Mouse (Mus musculus) kidney, embryonic 16.5 days (tissue): ENCODE results near the gene Kcnj10. TPM values are rescaled to one million over a fixed set of nuclear protein-coding genes. Genes with fewer than 3 reads are reported as not detected.
A peak's percentile ranks its signal among the peaks of the same experiment; 100 is the strongest.

Source experiments
- ATAC-seq: fragments of 200-750 bp; cut with Nextera tagmentation; 2 replicates; pipeline ENCODE4 v1.8.0; 2017; ENCODE audit warnings: moderate TSS enrichment; ENCODE audit not compliant: low FRiP score, low TSS enrichment
- H3K27ac ChIP-seq: fragments of 300-500 bp; sonication (generic); 2 replicates; pipeline ENCODE4 v1.5.1; 2014; ENCODE audit warnings: low read length
- H3K27me3 ChIP-seq: fragments of 300-500 bp; sonication (generic); 2 replicates; pipeline ENCODE4 v1.6.1; 2014; ENCODE audit warnings: low read length, control low read depth, mixed read lengths; ENCODE audit not compliant: insufficient read depth
- H3K36me3 ChIP-seq: fragments of 300-500 bp; sonication (generic); 2 replicates; pipeline ENCODE4 v1.6.1; 2014; ENCODE audit warnings: low read length, control low read depth, mixed read lengths; ENCODE audit not compliant: insufficient read depth
- H3K4me1 ChIP-seq: fragments of 300-500 bp; sonication (generic); 2 replicates; pipeline ENCODE4 v1.6.1; 2014; ENCODE audit warnings: low read length, control low read depth, mixed read lengths; ENCODE audit not compliant: insufficient read depth
- H3K4me2 ChIP-seq: fragments of 300-500 bp; sonication (generic); replicated peaks from 2 replicates; pipeline ENCODE4 v1.6.1; 2014; ENCODE audit warnings: low read depth, low read length
- H3K4me3 ChIP-seq: fragments of 300-500 bp; sonication (generic); 2 replicates; pipeline ENCODE4 v1.5.1; 2014; ENCODE audit warnings: mild to moderate bottlenecking, low read length
- H3K9ac ChIP-seq: fragments of 300-500 bp; sonication (generic); replicated peaks from 2 replicates; pipeline ENCODE4 v1.6.1; 2014; ENCODE audit warnings: low read length
- H3K9me3 ChIP-seq: fragments of 300-500 bp; sonication (generic); 2 replicates; pipeline ENCODE4 v1.6.1; 2016; ENCODE audit warnings: low read length, control low read depth
- WGBS: fragments of 180-500 bp; shearing (Covaris S2); extraction: QIAGEN DNeasy Blood & Tissue Kit; methylation state at CpG from one replicate; pipeline ENCODE4 v1.1.7; 2014; 5-methylcytosine and 5-hydroxymethylcytosine counted together
- polyA plus RNA-seq: library from polyadenylated mRNA; unstranded; fragments of >200 nt; fragmentation: Nextera tagmentation; extraction: Ambion mirVana; gene quantifications from 2 replicates; pipeline ENCODE4 v1.2.1, GENCODE M21; 2015

Gene Kcnj10
- polyA plus RNA-seq, 1 experiment from 2014 or later = 1.2 TPM

DNA sequence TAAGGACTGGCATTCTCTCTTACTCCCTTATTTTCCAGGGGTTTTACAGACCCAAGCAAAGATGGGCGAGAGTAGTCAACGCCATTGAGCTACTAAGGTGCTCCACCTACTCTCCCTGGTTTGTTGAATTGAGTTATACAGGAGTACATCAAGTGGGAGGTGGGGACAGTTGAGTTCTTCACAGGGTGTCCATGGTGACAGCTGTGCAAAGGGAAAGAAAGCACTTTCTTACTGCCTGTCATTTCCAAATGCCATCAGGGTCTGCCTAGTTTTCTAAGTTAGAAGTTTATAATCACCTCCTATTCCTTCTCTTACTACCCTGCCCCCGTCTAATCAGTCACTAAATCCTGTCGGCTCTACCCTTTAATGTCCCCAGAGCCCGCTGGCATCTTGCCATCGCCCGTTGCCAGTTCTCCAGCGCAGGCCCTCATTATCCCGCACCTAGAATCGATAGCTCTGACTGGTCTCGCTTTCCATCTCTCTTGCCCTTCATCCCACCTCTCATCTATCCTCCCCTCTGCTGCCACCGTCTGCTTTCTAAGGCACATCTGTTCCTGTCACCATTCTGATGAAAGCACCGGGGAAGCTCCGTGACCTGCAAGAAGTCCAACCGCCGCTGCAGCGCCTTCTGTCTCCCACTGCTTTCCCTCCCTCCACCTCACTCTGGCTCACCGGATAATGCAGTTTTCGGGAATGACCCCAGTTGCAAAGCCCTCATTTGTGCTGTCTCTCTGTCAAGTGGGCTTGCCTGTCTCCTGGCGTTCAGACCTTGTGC, 51.0 kb downstream of the Kcnj10 start:
- Histone ChIP-seq H3K27ac (no peak overlapping the region), H3K4me3 (no peak overlapping the region), H3K36me3 (no peaks in the 10 kb centered on the region), H3K9me3 (no peaks in the 10 kb centered on the region), H3K27me3 (0 out of 2 replicates have a peak, but pooled peaks cover 2% of the 10 kb centered on the region), H3K9ac (no peak overlapping the region), H3K4me1 (peaks cover 9% of the 10 kb centered on the region; the same call in 1 of the 2 replicates), H3K4me2 (peak overlapping the region; percentile 40)
- 17% methylated on average over 20 of the region's 20 CpGs for WGBS
- ATAC-seq = no peak

DNA sequence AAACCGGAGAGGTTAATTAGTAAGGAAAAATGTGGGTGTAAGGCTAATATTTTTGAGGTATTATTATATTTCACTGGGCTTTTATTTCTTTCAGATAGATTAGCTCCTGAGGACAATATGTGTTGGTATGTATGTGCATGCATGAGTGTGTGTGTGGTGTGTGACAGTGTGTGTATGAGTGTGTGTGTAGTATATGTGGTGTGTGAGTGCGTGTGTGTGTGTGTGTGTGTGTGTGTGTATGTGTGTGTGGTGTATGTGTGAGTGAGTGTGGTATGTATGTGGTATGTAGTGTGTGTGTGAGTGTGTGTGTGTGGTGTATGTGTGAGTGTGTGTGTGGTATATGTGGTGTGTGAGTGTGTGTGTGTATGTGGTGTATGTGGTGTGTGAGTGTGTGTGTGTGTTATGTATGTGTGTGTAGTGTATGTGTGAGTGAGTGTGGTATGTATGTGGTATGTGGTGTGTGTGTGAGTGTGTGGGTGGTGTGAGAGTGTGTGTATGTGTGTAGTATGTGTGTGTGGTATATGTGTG, 51.7 kb downstream of the Kcnj10 start:
- H3K4me2 ChIP-seq = no peak overlapping the region
- 83% methylated on average over 2 of the region's 2 CpGs for WGBS
- no peak overlapping the region for H3K4me3 ChIP-seq
- H3K36me3 ChIP-seq = no peaks in the 10 kb centered on the region
- H3K4me1 ChIP-seq = peaks cover 9% of the 10 kb centered on the region; the same call in 1 of the 2 replicates
- ATAC-seq = no peak
- no peaks in the 10 kb centered on the region for H3K9me3 ChIP-seq
- 0 out of 2 replicates have a peak, but pooled peaks cover 2% of the 10 kb centered on the region for H3K27me3 ChIP-seq
- no peak overlapping the region for H3K9ac ChIP-seq
- H3K27ac ChIP-seq = no peak overlapping the region

DNA sequence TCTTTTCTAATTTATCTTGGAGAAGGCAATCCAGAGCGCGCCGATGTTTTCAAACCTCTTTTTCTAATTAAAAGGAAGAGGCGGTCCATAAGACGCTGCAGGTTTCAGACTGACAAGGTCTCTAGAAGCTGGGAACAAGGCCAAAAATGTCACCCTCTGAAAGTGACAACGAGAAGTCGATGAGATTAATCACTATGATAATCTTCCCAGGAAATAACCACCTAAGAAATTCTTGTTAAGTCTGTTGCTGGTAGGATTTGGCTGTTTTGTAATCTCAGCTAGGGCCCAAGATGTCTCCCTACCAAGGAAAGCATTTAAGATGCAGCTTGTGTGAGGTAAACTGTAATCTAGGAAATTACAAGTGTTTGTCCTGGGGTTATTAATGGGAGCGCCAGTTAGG, 52.7 kb downstream of the Kcnj10 start:
- H3K27me3 ChIP-seq = 0 out of 2 replicates have a peak, but pooled peaks cover 2% of the 10 kb centered on the region
- no peak overlapping the region for H3K4me3 ChIP-seq
- 55% methylated on average over 8 of the region's 8 CpGs for whole genome bisulfite sequencing
- H3K36me3 ChIP-seq = no peaks in the 10 kb centered on the region
- peaks cover 9% of the 10 kb centered on the region; the same call in 1 of the 2 replicates for H3K4me1 ChIP-seq
- H3K9ac ChIP-seq = no peak overlapping the region
- H3K27ac ChIP-seq = no peak overlapping the region
- H3K4me2 ChIP-seq = no peak overlapping the region
- no peaks in the 10 kb centered on the region for H3K9me3 ChIP-seq
- ATAC-seq = no peak

DNA sequence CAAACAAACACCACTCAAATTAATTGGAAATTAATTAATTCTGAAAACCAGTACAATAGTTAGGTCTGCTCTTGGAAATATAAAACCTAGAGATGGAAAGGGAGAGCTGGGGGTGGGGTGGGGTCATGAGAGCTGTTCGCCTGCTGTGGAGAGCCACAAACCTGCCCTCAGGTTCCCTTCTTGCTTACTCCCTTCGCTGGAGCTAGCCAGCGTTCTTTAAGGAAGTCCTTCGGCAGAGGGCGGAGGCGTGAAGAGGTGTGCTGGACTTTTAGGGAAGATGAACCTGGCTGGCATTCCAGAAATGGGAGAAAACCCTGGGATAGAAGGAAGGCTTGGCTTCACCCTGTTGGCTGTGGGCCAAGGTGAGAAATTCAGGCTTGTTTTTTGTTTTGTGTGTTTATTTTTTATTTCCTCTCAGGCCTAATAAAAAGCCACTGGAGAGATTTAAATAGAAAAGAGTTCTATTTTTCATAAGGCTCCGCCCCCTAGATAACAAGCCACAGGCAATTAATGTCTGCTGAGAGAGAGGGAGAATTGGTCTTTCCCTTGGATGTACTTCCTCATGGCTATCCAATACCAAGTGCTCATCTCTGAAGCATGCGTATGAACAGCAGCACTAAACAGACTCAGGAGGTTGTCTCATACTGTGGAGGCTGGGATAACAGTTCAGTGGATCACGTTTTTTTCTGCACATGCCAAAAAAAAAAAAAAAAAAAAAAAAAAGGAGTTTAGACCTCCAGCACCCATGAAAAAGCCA, 56.2 kb downstream of the Kcnj10 start:
- no peaks in the 10 kb centered on the region for H3K36me3 ChIP-seq

DNA sequence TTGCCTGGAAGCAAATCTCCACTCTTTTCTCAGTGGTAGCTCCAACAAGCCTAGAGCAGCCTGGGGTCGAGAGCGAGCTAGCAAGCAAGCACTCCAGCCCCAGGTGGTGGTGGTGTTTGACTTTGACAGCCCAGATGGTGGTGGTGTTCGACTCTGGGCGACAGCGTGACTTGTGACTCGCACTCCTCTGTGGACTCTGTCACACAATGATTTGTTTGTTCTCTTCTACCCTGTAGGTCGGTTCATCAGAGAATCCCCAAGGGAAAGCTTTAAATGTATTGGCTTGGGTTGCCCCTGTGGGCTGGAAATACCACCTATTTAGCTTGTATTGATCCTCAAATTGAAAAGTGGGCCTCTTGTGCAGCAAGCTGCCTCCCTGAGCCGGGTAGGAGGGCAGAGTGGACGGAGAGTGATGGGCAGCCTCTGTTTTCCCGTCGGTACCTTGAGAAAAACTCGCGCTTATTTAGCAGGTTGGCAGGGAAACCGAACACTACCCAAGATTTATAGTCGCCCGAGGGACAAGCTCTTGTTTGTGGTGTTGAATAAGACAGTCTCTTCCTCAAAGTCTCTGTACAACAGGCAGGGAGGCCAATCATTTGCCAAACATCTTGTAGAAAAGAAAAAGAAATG, 65.2 kb downstream of the Kcnj10 start:
- H3K27ac ChIP-seq = no peak overlapping the region
- H3K4me1 ChIP-seq = no peaks in the 10 kb centered on the region
- H3K9me3 ChIP-seq = no peaks in the 10 kb centered on the region
- ATAC-seq = 0 out of 2 replicates have a peak, but pooled peaks have one; percentile 39
- H3K27me3 ChIP-seq = peaks cover 6% of the 10 kb centered on the region; the same call in 1 of the 2 replicates
- no peak overlapping the region for H3K4me2 ChIP-seq
- no peak overlapping the region for H3K9ac ChIP-seq
- WGBS = 12% methylated on average over 16 of the region's 16 CpGs
- no peak overlapping the region for H3K4me3 ChIP-seq
- H3K36me3 ChIP-seq = no peaks in the 10 kb centered on the region

More for the DNA sequence above, 56.2 kb downstream of the Kcnj10 start:
- Histone ChIP-seq H3K9ac (no peak overlapping the region), H3K27me3 (no peaks in the 10 kb centered on the region), H3K4me2 (no peak overlapping the region), H3K4me1 (0 out of 2 replicates have a peak, but pooled peaks cover 2% of the 10 kb centered on the region), H3K27ac (no peak overlapping the region), H3K4me3 (no peak overlapping the region), H3K9me3 (no peaks in the 10 kb centered on the region)
- WGBS = 63% methylated on average over 9 of the region's 9 CpGs
- ATAC-seq = no peak

DNA sequence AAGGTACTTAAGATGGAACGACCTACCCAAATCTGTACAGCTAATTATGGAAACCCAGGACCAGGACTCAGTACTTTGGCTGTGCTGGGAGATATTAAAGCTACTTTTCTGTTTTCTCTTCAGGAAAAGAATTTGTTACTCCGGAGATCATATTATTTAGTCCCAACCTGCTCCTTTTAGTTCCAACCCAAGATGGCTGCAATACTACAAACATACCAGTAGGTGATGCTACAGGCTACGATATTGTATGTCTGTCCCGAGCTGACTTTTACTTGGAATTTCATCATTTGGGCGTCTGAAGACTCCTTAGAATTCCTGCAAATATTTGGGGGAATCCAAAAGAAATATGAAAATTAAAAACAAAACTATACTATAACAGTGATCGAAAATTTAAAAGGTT, 68.0 kb downstream of the Kcnj10 start:
- no peak overlapping the region for H3K27ac ChIP-seq
- H3K36me3 ChIP-seq = no peaks in the 10 kb centered on the region
- H3K27me3 ChIP-seq = peaks cover 6% of the 10 kb centered on the region; the same call in 1 of the 2 replicates
- H3K4me1 ChIP-seq = no peaks in the 10 kb centered on the region
- no peaks in the 10 kb centered on the region for H3K9me3 ChIP-seq
- no peak for ATAC-seq
- H3K4me2 ChIP-seq = no peak overlapping the region
- H3K9ac ChIP-seq = no peak overlapping the region
- no peak overlapping the region for H3K4me3 ChIP-seq
- 9% methylated on average over 6 of the region's 6 CpGs for WGBS

DNA sequence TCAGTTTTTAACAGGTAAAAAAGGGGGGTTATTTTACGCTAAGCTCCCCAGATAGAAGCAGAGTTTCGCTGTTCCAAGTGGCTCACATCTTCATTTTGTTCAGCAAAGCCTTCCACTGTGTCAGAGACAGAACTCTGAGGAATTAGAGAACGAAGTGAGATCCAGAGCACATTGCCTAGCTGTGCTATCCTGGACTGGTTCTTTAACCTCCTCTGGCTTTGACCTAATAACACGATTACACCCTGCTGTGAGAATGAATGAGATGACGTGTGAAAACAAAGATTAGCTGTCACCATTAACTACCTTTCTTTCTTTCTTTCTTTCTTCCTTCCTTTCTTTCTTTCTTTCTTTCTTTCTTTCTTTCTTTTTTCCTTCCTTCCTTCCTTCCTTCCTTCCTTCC, 68.4 kb downstream of the Kcnj10 start:
- WGBS = 12% methylated on average over 5 of the region's 5 CpGs
- Histone ChIP-seq H3K9me3 (no peaks in the 10 kb centered on the region), H3K27ac (no peak overlapping the region), H3K9ac (no peak overlapping the region), H3K4me3 (no peak overlapping the region), H3K36me3 (no peaks in the 10 kb centered on the region), H3K27me3 (peaks cover 6% of the 10 kb centered on the region; the same call in 1 of the 2 replicates), H3K4me2 (no peak overlapping the region), H3K4me1 (no peaks in the 10 kb centered on the region)
- ATAC-seq = no peak

DNA sequence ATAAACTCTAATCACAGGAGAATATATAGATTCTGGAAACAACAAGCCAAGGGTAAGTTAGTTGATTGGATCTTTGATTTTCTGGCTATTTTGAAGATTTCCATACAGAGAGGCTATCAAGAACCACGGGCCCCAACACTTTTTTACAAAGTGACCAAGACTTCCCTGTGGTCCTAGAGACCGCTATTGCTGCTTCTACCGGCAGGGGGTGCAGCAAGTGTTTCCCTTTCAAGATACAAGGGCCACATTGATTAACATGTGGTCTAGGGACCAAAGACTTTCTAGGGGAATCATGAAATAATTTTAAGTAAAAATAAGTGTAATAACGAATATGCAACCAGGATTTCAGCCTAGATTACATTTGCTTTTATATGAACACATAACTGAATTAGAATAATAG, 69.8 kb downstream of the Kcnj10 start:
- H3K4me2 ChIP-seq = no peak overlapping the region
- peaks cover 6% of the 10 kb centered on the region; the same call in 1 of the 2 replicates for H3K27me3 ChIP-seq
- no peaks in the 10 kb centered on the region for H3K36me3 ChIP-seq
- no peaks in the 10 kb centered on the region for H3K4me1 ChIP-seq
- ATAC-seq = no peak
- no peak overlapping the region for H3K27ac ChIP-seq
- 5% methylated on average over 4 of the region's 4 CpGs for WGBS
- H3K4me3 ChIP-seq = no peak overlapping the region
- H3K9ac ChIP-seq = no peak overlapping the region
- H3K9me3 ChIP-seq = no peaks in the 10 kb centered on the region

DNA sequence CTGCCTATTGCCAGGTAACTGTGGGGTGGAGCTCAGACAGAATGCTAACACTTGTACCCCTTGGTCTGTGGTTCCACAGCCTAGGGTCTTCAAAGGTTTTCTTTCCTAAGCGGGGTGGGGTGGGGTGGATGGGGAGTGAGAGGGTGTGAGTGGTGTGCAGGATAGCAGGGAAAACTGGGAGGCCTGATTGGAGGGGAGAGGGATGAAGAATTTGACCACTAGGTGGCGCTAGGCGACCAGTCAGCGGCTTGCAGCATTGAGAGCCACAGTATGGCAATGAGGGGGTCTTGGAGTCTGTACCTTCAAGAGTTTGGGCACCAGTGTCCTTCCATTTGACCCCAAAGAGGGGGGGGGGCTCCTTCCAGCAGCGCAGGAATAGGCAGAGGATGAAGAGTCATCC, 71.2 kb downstream of the Kcnj10 start:
- peak; percentile 81 for ATAC-seq
- no peaks in the 10 kb centered on the region for H3K36me3 ChIP-seq
- no peak overlapping the region for H3K4me2 ChIP-seq
- H3K9me3 ChIP-seq = no peaks in the 10 kb centered on the region
- H3K4me1 ChIP-seq = no peaks in the 10 kb centered on the region
- H3K27me3 ChIP-seq = 0 out of 2 replicates have a peak, but pooled peaks cover 4% of the 10 kb centered on the region
- WGBS = 0% methylated on average over 5 of the region's 5 CpGs
- no peak overlapping the region for H3K9ac ChIP-seq
- no peak overlapping the region for H3K27ac ChIP-seq
- no peak overlapping the region for H3K4me3 ChIP-seq
